Mouse (Mus musculus): ENCODE results near the gene Chd1.

DNA sequence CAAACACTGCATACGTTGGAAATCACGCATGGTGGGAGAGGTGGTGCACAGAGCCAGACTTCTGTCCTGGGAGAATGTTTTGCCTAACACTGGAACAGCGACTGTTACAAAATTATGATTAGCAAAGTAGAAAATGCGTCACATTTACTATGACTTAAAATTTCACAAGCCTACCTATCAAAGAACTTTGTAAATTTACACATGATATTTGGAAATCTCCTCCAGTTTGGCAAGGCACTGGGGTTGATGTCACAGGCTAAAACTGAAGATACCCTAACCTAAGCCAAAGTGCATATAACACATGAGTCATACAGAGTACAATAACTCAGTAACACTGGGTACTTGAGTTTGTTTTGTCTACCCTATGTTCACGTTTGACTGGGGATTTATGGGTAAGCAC lies 3.3 kb upstream of the Chd1 start:
- TF ChIP-seq CTCF (IDR thresholded peaks at IDR 0.05; ENCODE audit: borderline replicate concordance, extremely low read depth, insufficient read depth, insufficient read length) (no peak), POLR2A (IDR thresholded peaks at IDR 0.05; ENCODE audit: borderline replicate concordance, extremely low read depth, insufficient read depth, insufficient read length, poor library complexity, severe bottlenecking) (no peak)

Measured in brain, embryonic 14.5 days (tissue).